Mouse (Mus musculus) urinary bladder, postnatal 4 days (tissue): ENCODE results near the gene Tecpr1.

Source experiments
- DNase-seq, 2 experiments: peaks; one replicate each; pipeline ENCODE4 v3.0.0; 2021 to 2022; ENCODE audit warnings: low spot score in 2 of 2

Tecpr1 gene

GRCm38 (mm10) chr5:144207478-144207877, 15.9 kb downstream of the Tecpr1 start:
- no peak for DNase-seq

DNA sequence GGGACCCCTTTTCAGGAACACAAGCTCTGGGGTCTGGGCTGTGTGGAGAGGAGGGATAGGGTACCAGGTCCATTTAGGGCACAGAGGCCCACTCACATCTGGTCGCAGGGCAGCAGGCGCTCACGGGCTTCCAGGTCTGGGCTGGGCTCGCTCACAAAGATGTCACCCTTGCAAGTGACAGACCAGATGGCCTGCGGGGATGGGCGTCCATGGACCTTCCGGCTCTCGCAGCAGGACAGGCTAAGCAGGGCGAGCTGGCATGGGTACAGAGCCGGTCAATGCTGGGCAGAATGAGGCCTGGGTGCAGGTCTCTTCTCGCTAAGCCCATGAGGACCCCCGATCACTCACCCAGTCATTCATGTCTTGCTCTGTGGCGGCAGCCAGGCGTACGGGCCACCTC, 17.3 kb downstream of the Tecpr1 start:
- no peak for DNase-seq

- no peak for DNase-seq
Observed at GRCm38 (mm10) chr5:144204911-144205310, 18.5 kb downstream of the Tecpr1 start.

DNA sequence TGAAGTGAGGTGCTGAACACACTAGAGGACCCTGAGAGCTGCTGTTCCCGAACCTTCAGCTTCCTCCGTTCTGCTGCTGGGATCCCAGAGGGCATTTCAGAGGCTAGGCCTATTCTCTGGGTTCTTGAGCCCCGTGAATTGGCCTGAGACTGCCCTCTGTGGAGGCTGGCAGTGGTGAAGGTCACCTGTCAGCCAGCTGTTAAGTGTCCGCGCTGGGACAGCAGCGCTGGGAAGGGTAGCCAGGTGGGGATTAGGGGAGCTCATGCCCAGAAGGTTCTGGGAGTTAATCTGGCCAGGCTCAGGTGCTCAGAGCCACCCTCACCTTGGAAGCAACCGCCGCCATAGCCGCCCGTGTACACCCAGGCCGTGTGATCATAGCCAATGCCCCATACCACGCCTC, 19.1 kb downstream of the Tecpr1 start:
- DNase-seq = no peak

- DNase-seq = no peak
Observed at GRCm38 (mm10) chr5:144203398-144203959, 19.9 kb downstream of the Tecpr1 start.

DNA sequence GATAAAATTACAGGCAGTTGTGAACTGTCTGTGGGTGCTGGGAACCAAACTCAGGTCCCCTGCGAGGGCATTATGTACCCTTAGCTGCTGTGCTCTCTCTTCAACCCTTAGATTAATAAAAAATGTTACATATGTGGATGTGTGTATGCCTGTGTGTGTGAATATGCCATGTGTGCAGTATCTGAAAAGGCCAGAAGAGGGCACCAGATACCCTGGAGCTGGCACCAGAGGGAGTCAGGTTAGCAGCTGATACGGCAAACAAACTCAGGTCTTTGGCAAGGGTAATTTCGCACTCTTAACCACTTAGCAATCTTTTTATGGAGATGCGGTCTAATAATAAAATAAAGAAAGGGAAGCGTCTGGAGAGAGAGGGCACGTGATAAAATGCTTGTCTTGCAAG, 21.0 kb downstream of the Tecpr1 start:
- no peak for DNase-seq

- no peak for DNase-seq
Observed at GRCm38 (mm10) chr5:144200616-144201015, 22.8 kb downstream of the Tecpr1 start.

- DNase-seq = no peak
Observed at GRCm38 (mm10) chr5:144195567-144195966, 27.8 kb downstream of the Tecpr1 start.

DNA sequence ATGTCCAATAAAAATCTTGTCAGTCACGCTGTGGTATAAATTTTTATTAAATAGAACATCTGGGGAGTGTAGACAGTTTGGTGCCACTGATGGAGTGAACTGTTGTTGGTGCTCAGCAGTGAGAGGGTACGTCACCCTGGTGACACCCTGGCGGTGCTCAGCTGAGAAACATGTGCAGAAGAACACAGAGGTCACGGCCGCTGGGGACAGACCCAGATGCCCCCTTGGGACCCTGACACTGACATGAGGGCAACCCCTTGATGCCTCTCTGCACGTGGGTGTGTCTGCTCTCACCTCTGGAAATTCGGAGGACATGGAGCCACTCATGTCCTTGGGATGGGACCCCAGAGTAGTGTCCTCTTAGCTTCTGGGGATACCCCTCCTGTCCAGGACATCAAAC, 29.0 kb downstream of the Tecpr1 start:
- no peak for DNase-seq

DNA sequence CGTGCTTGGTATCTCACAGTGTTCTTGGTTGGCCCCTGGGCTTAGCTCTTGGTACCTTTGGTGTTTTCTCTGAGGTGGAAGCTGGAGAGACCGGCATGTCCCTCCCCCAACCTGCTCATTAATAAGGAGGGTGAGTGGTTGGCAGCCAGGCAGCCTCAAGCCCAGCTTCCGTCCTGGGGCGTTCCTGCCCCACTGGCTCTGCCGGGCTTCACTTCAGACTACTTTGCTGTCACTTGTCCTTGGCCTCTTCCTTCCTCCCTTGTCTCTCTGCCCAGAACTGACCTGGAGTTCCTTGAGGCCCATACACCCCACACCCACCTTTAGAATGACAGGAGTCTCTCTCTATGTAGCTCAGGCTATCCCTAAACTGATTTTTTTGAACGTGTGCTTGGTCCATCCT, 30.7 kb downstream of the Tecpr1 start:
- no peak for DNase-seq

- DNase-seq = no peak
Observed at GRCm38 (mm10) chr5:144191026-144191425, 32.4 kb downstream of the Tecpr1 start.

DNA sequence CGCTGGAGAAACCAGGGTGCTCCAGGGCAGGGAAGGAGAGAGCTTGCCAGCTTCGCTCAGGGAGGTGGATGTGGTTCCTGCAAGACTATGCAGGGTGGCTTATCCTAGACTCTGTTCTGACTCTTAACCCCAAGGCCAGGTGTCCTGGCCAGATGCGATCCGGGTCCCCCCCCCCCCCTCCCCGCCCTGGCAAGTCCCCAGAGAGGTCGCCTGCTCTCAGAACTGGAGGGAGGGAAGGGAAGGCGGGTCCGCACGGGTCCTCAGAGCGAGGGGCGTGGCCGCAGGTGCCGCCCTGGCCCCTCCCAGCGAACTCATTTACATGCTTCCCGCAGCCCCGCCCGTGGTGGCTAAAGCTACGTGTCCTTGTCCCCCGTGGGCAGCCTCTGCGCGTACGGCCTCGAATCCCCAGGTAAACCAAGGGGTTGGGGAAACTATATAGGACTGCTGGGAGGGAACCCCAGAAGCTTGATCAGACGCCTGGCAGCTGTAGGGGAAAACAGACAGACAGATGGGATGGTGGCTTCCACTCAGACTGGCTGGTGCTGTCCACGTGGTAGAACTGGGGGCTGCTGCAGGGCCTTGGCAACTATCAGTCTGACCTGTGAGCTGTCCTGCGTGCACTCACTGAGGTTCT, 33.3 kb downstream of the Tecpr1 start, which contains the start of gene Bhlha15:
Gene Bhlha15, plus strand, starts transcription at position 337 of the 634 bp plus-strand sequence.
- DNase-seq = no peak

DNA sequence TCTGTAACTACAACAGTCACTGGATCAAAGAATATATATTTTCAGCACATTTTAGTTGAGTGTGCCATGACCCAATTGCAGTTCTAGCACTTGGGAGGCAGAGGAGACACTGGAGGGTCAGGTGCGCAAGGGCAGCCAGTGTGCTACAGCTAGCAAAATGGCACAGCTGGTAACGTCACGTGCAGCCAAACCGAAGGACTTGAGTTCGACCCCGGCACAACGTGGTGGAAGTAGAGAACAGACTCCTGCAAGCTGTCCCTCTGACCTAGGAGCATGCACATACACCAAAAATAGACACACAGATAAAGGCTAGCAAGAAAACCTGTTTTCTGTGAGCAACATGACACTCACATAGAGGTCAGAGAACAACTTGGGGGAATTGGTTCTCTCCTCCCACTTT, 34.1 kb downstream of the Tecpr1 start:
- no peak for DNase-seq

DNA sequence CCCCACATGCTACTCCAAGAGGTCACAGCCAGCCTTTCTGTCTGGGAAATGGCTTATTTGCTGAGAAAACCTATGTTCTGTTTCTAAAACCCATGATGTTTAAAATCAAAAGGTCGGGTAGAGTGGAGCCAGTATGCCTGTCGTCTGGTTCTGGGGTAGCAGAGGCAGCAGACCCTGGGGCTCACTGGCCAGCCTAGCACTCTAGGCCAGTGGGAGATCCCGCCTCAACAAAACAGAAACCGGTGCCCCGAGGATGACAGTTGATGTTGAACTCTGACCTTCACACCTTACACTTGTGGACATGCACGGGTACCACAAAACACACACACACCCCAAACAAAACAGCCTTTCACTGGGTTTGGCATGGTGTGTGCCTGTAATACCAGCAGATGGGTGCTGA, 35.0 kb downstream of the Tecpr1 start:
- DNase-seq = no peak

- no peak for DNase-seq
Observed at GRCm38 (mm10) chr5:144184350-144185045, 38.9 kb downstream of the Tecpr1 start.

DNA sequence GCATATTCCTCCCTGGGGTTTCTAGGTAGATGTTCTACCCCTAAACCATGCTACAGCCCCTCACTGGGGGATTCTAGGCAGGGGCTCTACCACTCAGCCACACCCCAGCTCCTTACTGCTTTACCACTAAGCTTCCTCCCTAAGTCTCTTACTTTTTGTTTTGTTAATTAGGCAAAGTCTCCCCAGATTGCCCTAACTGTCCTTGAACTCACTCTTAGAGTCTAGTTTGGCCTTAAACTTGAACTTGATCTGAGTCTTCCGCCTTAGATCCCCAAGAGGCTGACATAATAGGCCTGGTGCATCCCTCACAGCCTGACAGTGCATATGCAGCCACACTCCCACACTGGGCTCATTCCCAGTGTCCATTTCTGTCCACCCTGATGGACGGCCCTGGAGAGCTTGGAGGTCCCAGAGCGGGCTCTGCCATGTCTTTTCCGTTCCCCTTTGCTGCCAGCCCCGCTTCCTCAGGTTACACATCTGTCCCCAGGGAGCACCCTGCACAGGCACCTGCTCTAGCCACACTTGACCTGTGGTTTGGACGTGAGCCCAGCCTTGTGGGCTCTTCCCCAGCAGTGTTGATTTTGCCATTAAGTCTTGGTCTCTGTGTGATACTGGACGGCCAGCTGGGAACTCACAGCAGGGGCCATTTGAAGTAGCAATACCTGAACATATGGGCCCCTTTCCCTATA, 39.6 kb downstream of the Tecpr1 start:
- DNase-seq = no peak

GRCm38 (mm10) chr5:144183248-144183559, 40.2 kb downstream of the Tecpr1 start:
- DNase-seq = no peak

GRCm38 (mm10) chr5:144182542-144183247, 40.7 kb downstream of the Tecpr1 start:
- DNase-seq = no peak

DNA sequence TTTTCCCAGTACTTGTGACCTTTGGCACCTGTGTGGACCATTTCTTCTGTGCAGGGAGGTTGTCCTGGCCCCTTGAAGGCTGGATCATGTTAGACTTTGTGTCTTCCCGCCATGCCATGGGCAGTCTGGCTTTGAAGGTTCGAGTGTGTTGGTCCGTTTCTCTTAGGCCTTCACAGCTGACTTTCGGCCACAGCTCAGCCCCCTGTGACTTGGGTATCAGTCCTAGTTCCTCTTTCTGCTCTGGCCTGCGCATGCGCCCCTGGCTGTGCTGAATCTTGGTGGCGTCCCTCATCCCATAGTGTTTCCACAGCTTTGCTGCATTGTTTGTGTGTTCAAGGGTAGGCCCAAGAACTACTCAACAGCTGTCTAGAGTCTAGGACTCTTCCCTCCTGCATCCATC, 42.2 kb downstream of the Tecpr1 start:
- DNase-seq = no peak

GRCm38 (mm10) chr5:144178216-144178615, 45.2 kb downstream of the Tecpr1 start:
- DNase-seq = no peak

DNA sequence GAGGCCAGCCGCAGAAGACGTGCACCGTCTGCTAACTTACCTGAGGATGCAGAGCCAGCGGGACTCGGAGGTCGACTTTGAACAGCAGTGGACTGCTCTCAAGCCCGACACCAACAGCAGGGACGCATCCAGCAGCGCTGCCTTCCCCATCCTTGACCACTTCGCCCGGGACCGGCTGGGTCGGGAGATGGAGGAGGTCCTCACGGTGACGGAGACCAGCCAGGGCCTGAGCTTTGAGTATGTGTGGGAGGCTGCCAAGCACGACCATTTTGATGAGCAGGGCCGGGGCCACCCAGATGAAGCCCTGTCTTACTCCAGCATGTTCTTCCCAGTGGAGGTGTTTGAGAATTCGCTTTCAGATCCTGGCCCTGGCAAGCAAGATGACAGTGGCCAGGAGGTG, 49.8 kb downstream of the Tecpr1 start:
- no peak for DNase-seq

GRCm38 (mm10) chr5:144169275-144169975, 54.0 kb downstream of the Tecpr1 start:
- DNase-seq = no peak
